Mouse (Mus musculus) activated CD4-positive, CD25-positive, alpha-beta regulatory T cell, adult 9 weeks (primary cell): ENCODE results near the gene Rhbdd1. TPM values are rescaled to one million over a fixed set of nuclear protein-coding genes. Genes with fewer than 3 reads are reported as not detected.

ENCODE experiments used
- polyA plus RNA-seq: library from polyadenylated mRNA; unstranded; fragments of 100-300 nt; shearing (Covaris generic); gene quantifications from one replicate; pipeline ENCODE4 v1.2.1, GENCODE M21; 2017

Rhbdd1 gene
- polyA plus RNA-seq, result 27.8 TPM

DNA sequence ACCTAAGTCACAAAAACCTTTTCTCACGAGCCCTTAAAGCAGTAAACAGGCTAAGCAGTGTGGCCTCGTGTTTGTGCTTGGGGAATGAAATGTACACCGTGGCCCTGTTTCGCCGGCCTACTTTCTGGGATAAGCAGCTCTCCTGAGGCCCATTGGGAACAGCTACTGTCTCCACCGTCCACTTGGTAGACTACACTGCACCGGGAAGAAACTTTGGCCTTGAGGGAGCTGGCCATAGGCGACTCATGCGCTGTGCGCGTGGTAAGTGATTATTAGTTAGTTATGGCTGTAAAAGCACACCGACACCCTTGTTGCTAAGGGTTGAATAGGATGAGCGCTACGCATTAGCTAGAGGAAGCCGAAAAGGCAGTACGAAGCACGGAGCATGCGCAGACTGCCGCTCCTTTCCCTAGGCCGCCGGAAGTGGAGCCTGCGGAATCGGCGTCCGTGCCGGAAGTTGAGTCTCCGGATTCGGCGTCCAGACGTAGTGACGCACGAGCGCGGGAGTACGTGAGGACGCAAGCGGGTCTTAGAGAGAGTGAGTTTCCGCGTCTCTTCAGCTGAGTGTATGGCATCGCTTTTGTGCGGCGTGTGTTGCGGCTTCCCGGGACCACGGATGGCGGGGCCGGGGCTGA lies at the start of gene Rhbdd1:
Rhbdd1 (plus strand) TSS at position 342 of the 635 bp plus-strand sequence.

DNA sequence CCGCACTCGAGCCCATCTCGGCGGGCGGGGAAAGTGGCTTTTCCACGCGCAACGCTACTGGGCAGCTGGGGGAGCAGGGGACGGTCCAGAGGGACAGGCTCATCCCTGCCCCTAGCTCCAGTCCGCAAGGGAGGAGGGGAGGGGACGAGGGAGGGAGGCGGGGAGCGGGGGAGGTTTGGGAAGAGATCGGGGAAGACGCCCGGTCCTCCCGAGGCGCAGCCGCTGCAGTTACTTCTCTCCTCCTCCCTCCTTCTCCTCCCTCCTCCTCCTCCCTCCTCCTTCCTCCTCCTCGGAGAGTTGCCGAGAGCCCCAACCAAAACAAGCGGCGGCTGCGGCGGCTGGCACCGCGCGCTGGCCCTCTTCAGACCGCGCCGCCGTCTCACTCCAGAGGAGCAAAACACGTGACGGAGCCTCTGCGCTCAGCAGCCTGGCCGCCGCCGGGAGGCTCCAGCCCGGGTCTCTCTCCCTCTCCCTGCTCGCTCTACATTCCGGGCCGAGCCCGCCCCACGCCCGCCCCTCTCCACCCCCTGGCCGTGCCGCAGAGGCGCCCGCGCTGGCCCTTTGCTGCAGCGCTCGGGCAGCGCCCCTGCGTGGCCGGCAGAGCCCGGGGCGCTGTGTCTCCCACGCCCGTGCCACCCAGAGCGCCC lies 25.0 kb upstream of the Rhbdd1 start, which contains the start of gene Irs1:
Irs1 (minus strand) TSS at position 266 of the 647 bp plus-strand sequence.

Other genes starting within 250 kb of the Rhbdd1 start
- gene Gm9747, start 83.3 kb upstream of the Rhbdd1 start, polyA plus RNA-seq, result 0.10 TPM
- gene Irs1, start 25.0 kb upstream of the Rhbdd1 start, polyA plus RNA-seq, result not detected